Mouse (Mus musculus): ENCODE data around the gene Stx8. TPM values are rescaled to one million over a fixed set of nuclear protein-coding genes. Genes with fewer than 3 reads are reported as not detected.

Gene Stx8
- polyA plus RNA-seq, 1 experiment from 2014 or later = 16.6 TPM

- no peaks in the 10 kb centered on the region; the same call in 1 of the 2 replicates for H3K4me1 ChIP-seq (ENCODE audit: control insufficient read depth, low read depth, low read length)
- H3K27ac ChIP-seq (ENCODE audit: low read length) = no peak overlapping the region
- H3K4me2 ChIP-seq (ENCODE audit: low read depth, low read length) = no peak overlapping the region
- no peak for ATAC-seq (ENCODE audit: low read depth)
- 31% methylated on average over 17 of the region's 17 CpGs for WGBS (ENCODE audit: insufficient replicate concordance)
- H3K36me3 ChIP-seq (ENCODE audit: control insufficient read depth, insufficient read depth) = no peaks in the 10 kb centered on the region
- no peaks in the 10 kb centered on the region for H3K9me3 ChIP-seq (replicated peaks; ENCODE audit: control insufficient read depth, low read length)
- H3K27me3 ChIP-seq (ENCODE audit: control insufficient read depth, insufficient read depth, low read depth, low read length) = no peaks in the 10 kb centered on the region
- no peak overlapping the region for H3K9ac ChIP-seq (ENCODE audit: low read depth, low read length)
- no peak overlapping the region for H3K4me3 ChIP-seq (ENCODE audit: low read depth, low read length)
Measured at GRCm38 (mm10) chr11:68145586-68146455, 179.8 kb downstream of the Stx8 start.

GRCm38 (mm10) chr11:68146456-68146851 lies 180.5 kb downstream of the Stx8 start:
- Histone ChIP-seq H3K4me3 (ENCODE audit: low read depth, low read length) (no peak overlapping the region), H3K27me3 (ENCODE audit: control insufficient read depth, insufficient read depth, low read depth, low read length) (no peaks in the 10 kb centered on the region), H3K27ac (ENCODE audit: low read length) (no peak overlapping the region), H3K9ac (ENCODE audit: low read depth, low read length) (no peak overlapping the region), H3K4me1 (ENCODE audit: control insufficient read depth, low read depth, low read length) (no peaks in the 10 kb centered on the region; the same call in 1 of the 2 replicates), H3K36me3 (ENCODE audit: control insufficient read depth, insufficient read depth) (no peaks in the 10 kb centered on the region), H3K9me3 (replicated peaks; ENCODE audit: control insufficient read depth, low read length) (no peaks in the 10 kb centered on the region), H3K4me2 (ENCODE audit: low read depth, low read length) (no peak overlapping the region)
- ATAC-seq (ENCODE audit: low read depth) = no peak
- 68% methylated on average over 4 of the region's 4 CpGs for WGBS (ENCODE audit: insufficient replicate concordance)

GRCm38 (mm10) chr11:68150938-68151337 lies 184.9 kb downstream of the Stx8 start:
- no peaks in the 10 kb centered on the region for H3K9me3 ChIP-seq (replicated peaks; ENCODE audit: control insufficient read depth, low read length)
- H3K27ac ChIP-seq (ENCODE audit: low read length) = no peak overlapping the region
- no peak overlapping the region for H3K4me3 ChIP-seq (ENCODE audit: low read depth, low read length)
- H3K4me2 ChIP-seq (ENCODE audit: low read depth, low read length) = no peak overlapping the region
- no peak for ATAC-seq (ENCODE audit: low read depth)
- no peak overlapping the region for H3K9ac ChIP-seq (ENCODE audit: low read depth, low read length)
- WGBS (ENCODE audit: insufficient replicate concordance) = 52% methylated on average over 2 of the region's 2 CpGs
- no peaks in the 10 kb centered on the region for H3K4me1 ChIP-seq (ENCODE audit: control insufficient read depth, low read depth, low read length)
- no peaks in the 10 kb centered on the region for H3K27me3 ChIP-seq (ENCODE audit: control insufficient read depth, insufficient read depth, low read depth, low read length)
- no peaks in the 10 kb centered on the region for H3K36me3 ChIP-seq (ENCODE audit: control insufficient read depth, insufficient read depth)

GRCm38 (mm10) chr11:68155821-68156220 lies 189.8 kb downstream of the Stx8 start:
- Histone ChIP-seq H3K36me3 (ENCODE audit: control insufficient read depth, insufficient read depth) (no peaks in the 10 kb centered on the region), H3K9ac (ENCODE audit: low read depth, low read length) (no peak overlapping the region), H3K27me3 (ENCODE audit: control insufficient read depth, insufficient read depth, low read depth, low read length) (no peaks in the 10 kb centered on the region), H3K4me1 (ENCODE audit: control insufficient read depth, low read depth, low read length) (no peaks in the 10 kb centered on the region), H3K27ac (ENCODE audit: low read length) (no peak overlapping the region), H3K9me3 (replicated peaks; ENCODE audit: control insufficient read depth, low read length) (no peaks in the 10 kb centered on the region), H3K4me2 (ENCODE audit: low read depth, low read length) (no peak overlapping the region), H3K4me3 (ENCODE audit: low read depth, low read length) (no peak overlapping the region)
- no peak for ATAC-seq (ENCODE audit: low read depth)

GRCm38 (mm10) chr11:68158166-68158565 lies 192.2 kb downstream of the Stx8 start:
- H3K27me3 ChIP-seq (ENCODE audit: control insufficient read depth, insufficient read depth, low read depth, low read length) = no peaks in the 10 kb centered on the region
- H3K27ac ChIP-seq (ENCODE audit: low read length) = no peak overlapping the region
- H3K9me3 ChIP-seq (replicated peaks; ENCODE audit: control insufficient read depth, low read length) = no peaks in the 10 kb centered on the region
- no peak for ATAC-seq (ENCODE audit: low read depth)
- H3K36me3 ChIP-seq (ENCODE audit: control insufficient read depth, insufficient read depth) = no peaks in the 10 kb centered on the region
- H3K4me2 ChIP-seq (ENCODE audit: low read depth, low read length) = no peak overlapping the region
- H3K4me3 ChIP-seq (ENCODE audit: low read depth, low read length) = no peak overlapping the region
- no peak overlapping the region for H3K9ac ChIP-seq (ENCODE audit: low read depth, low read length)
- 35% methylated on average over 3 of the region's 3 CpGs for WGBS (ENCODE audit: insufficient replicate concordance)
- no peaks in the 10 kb centered on the region for H3K4me1 ChIP-seq (ENCODE audit: control insufficient read depth, low read depth, low read length)

- H3K9ac ChIP-seq (ENCODE audit: low read depth, low read length) = no peak overlapping the region
- H3K27me3 ChIP-seq (ENCODE audit: control insufficient read depth, insufficient read depth, low read depth, low read length) = no peaks in the 10 kb centered on the region
Measured at GRCm38 (mm10) chr11:68159867-68160266, 193.9 kb downstream of the Stx8 start.

GRCm38 (mm10) chr11:68164408-68164807 lies 198.4 kb downstream of the Stx8 start:
- Histone ChIP-seq H3K9ac (ENCODE audit: low read depth, low read length) (no peak overlapping the region), H3K4me2 (ENCODE audit: low read depth, low read length) (no peak overlapping the region), H3K27me3 (ENCODE audit: control insufficient read depth, insufficient read depth, low read depth, low read length) (no peaks in the 10 kb centered on the region), H3K4me3 (ENCODE audit: low read depth, low read length) (no peak overlapping the region), H3K36me3 (ENCODE audit: control insufficient read depth, insufficient read depth) (no peaks in the 10 kb centered on the region), H3K4me1 (ENCODE audit: control insufficient read depth, low read depth, low read length) (no peaks in the 10 kb centered on the region), H3K9me3 (replicated peaks; ENCODE audit: control insufficient read depth, low read length) (no peaks in the 10 kb centered on the region), H3K27ac (ENCODE audit: low read length) (no peak overlapping the region)
- WGBS (ENCODE audit: insufficient replicate concordance) = 72% methylated on average over 5 of the region's 5 CpGs
- no peak for ATAC-seq (ENCODE audit: low read depth)

More at GRCm38 (mm10) chr11:68159867-68160266, 193.9 kb downstream of the Stx8 start:
- Histone ChIP-seq H3K9me3 (replicated peaks; ENCODE audit: control insufficient read depth, low read length) (no peaks in the 10 kb centered on the region), H3K4me3 (ENCODE audit: low read depth, low read length) (no peak overlapping the region), H3K4me1 (ENCODE audit: control insufficient read depth, low read depth, low read length) (no peaks in the 10 kb centered on the region), H3K4me2 (ENCODE audit: low read depth, low read length) (no peak overlapping the region), H3K27ac (ENCODE audit: low read length) (no peak overlapping the region), H3K36me3 (ENCODE audit: control insufficient read depth, insufficient read depth) (no peaks in the 10 kb centered on the region)
- WGBS (ENCODE audit: insufficient replicate concordance) = 65% methylated on average over 4 of the region's 4 CpGs
- ATAC-seq (ENCODE audit: low read depth) = no peak

- Histone ChIP-seq H3K9ac (ENCODE audit: low read depth, low read length) (no peak overlapping the region), H3K4me3 (ENCODE audit: low read depth, low read length) (no peak overlapping the region), H3K27me3 (ENCODE audit: control insufficient read depth, insufficient read depth, low read depth, low read length) (no peaks in the 10 kb centered on the region), H3K36me3 (ENCODE audit: control insufficient read depth, insufficient read depth) (no peaks in the 10 kb centered on the region), H3K9me3 (replicated peaks; ENCODE audit: control insufficient read depth, low read length) (no peaks in the 10 kb centered on the region), H3K27ac (ENCODE audit: low read length) (no peak overlapping the region), H3K4me1 (ENCODE audit: control insufficient read depth, low read depth, low read length) (no peaks in the 10 kb centered on the region), H3K4me2 (ENCODE audit: low read depth, low read length) (no peak overlapping the region)
- 66% methylated on average over 4 of the region's 4 CpGs for WGBS (ENCODE audit: insufficient replicate concordance)
- ATAC-seq (ENCODE audit: low read depth) = no peak
Measured at GRCm38 (mm10) chr11:68168427-68168826, 202.4 kb downstream of the Stx8 start.

GRCm38 (mm10) chr11:68171973-68172647 lies 206.1 kb downstream of the Stx8 start:
- 60% methylated on average over 7 of the region's 7 CpGs for WGBS (ENCODE audit: insufficient replicate concordance)

More at GRCm38 (mm10) chr11:68171973-68172647, 206.1 kb downstream of the Stx8 start:
- no peak for ATAC-seq (ENCODE audit: low read depth)
- H3K27me3 ChIP-seq (ENCODE audit: control insufficient read depth, insufficient read depth, low read depth, low read length) = no peaks in the 10 kb centered on the region
- no peak overlapping the region for H3K27ac ChIP-seq (ENCODE audit: low read length)
- H3K4me1 ChIP-seq (ENCODE audit: control insufficient read depth, low read depth, low read length) = no peaks in the 10 kb centered on the region
- H3K4me3 ChIP-seq (ENCODE audit: low read depth, low read length) = no peak overlapping the region
- no peaks in the 10 kb centered on the region for H3K36me3 ChIP-seq (ENCODE audit: control insufficient read depth, insufficient read depth)
- no peak overlapping the region for H3K9ac ChIP-seq (ENCODE audit: low read depth, low read length)
- H3K4me2 ChIP-seq (ENCODE audit: low read depth, low read length) = no peak overlapping the region
- no peaks in the 10 kb centered on the region for H3K9me3 ChIP-seq (replicated peaks; ENCODE audit: control insufficient read depth, low read length)

All from liver, embryonic 16.5 days (tissue).